Mouse (Mus musculus) MEL-GATA-1-ER (cell line): ENCODE data around the gene Slc38a3.

Experiments
- DNase-seq: peaks from one replicate; pipeline ENCODE4 v3.0.0-alpha.2; 2012; ENCODE audit warnings: low read depth; ENCODE audit errors: extremely low read depth

Slc38a3 gene

GRCm38 (mm10) chr9:107666751-107667205 is 2.6 kb downstream of the Slc38a3 start:
- no peak for DNase-seq

GRCm38 (mm10) chr9:107665308-107665707 is 4.0 kb downstream of the Slc38a3 start:
- DNase-seq: no peak

GRCm38 (mm10) chr9:107663525-107663924 is 5.8 kb downstream of the Slc38a3 start:
- DNase-seq: no peak

GRCm38 (mm10) chr9:107662342-107662741 is 7.0 kb downstream of the Slc38a3 start:
- no peak for DNase-seq

- no peak for DNase-seq
Observed at GRCm38 (mm10) chr9:107660777-107661176, 8.6 kb downstream of the Slc38a3 start.

- DNase-seq: no peak
Observed at GRCm38 (mm10) chr9:107659961-107660360, 9.4 kb downstream of the Slc38a3 start.

- DNase-seq: no peak
Observed at GRCm38 (mm10) chr9:107659551-107659950, 9.8 kb downstream of the Slc38a3 start.

GRCm38 (mm10) chr9:107658096-107658495 is 11.2 kb downstream of the Slc38a3 start:
- DNase-seq: no peak

GRCm38 (mm10) chr9:107657144-107657543 is 12.2 kb downstream of the Slc38a3 start:
- no peak for DNase-seq

- DNase-seq: no peak
Observed at GRCm38 (mm10) chr9:107654585-107654984, 14.7 kb downstream of the Slc38a3 start.

GRCm38 (mm10) chr9:107653474-107653873 is 15.9 kb downstream of the Slc38a3 start:
- no peak for DNase-seq

- no peak for DNase-seq
Observed at GRCm38 (mm10) chr9:107650708-107651481, 18.4 kb downstream of the Slc38a3 start.

- DNase-seq: no peak
Observed at GRCm38 (mm10) chr9:107650225-107650624, 19.1 kb downstream of the Slc38a3 start.

GRCm38 (mm10) chr9:107648767-107649166 is 20.6 kb downstream of the Slc38a3 start:
- no peak for DNase-seq

- DNase-seq: no peak
Observed at GRCm38 (mm10) chr9:107646975-107647374, 22.4 kb downstream of the Slc38a3 start.

- peak; percentile 50 for DNase-seq
Observed at GRCm38 (mm10) chr9:107645577-107645976, 23.8 kb downstream of the Slc38a3 start.

- no peak for DNase-seq
Observed at GRCm38 (mm10) chr9:107645153-107645510, 24.2 kb downstream of the Slc38a3 start.

- DNase-seq: peak; percentile 79
Observed at GRCm38 (mm10) chr9:107644495-107645152, 24.7 kb downstream of the Slc38a3 start.

- DNase-seq: no peak
Observed at GRCm38 (mm10) chr9:107643544-107644214, 25.7 kb downstream of the Slc38a3 start.

- no peak for DNase-seq
Observed at GRCm38 (mm10) chr9:107641666-107642065, 27.7 kb downstream of the Slc38a3 start.

GRCm38 (mm10) chr9:107640257-107640772 is 29.0 kb downstream of the Slc38a3 start:
- peak; percentile 54 for DNase-seq

- no peak for DNase-seq
Observed at GRCm38 (mm10) chr9:107637070-107637469, 32.3 kb downstream of the Slc38a3 start.
